Mouse (Mus musculus) bone marrow macrophage, adult 2 months (primary cell): ENCODE measurements at regions not wholly inside any gene's neighbourhood (a gene's known extent, or its start where the extent isn't known, plus 50 kb on each side); places are given as distances from the start of the nearest gene placed in this dataset.
"Not testable (repeated sequence)": the region's sequence is repeated elsewhere in the genome, so short reads cannot be mapped to it uniquely, and the experiment has no call there.

Experiments used
- CTCF ChIP-seq: IDR thresholded peaks from 2 replicates; pipeline ENCODE4 v1.5.1; 2012; ENCODE audit warnings: low read depth, mild to moderate bottlenecking, low read length, moderate library complexity
- POLR2A ChIP-seq: IDR thresholded peaks from 2 replicates; pipeline ENCODE4 v1.6.1; 2012; ENCODE audit warnings: mild to moderate bottlenecking, low read depth, low read length, borderline replicate concordance

DNA sequence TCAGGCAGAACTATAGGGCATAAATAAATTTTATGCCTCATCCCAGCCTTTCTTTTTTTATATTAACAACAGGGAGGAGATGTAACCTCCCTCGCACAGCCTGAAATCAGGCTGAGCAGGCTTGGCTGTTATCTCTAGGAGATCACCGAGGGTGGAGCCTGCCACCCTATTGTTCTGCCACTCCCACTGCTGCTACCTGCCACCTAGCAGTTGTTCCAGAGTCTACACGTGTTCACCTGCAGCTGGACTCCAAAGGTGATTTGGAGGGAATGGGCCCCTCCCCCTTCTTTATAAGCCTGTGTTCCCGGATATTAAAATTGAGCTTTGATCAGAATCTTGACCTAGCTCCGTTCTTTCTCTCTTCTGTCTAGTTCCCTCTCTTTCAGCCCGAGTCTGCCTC lies 245.8 kb upstream of the Ube2e2 start:
- not testable (repeated sequence) for TF ChIP-seq CTCF, POLR2A
